Mouse (Mus musculus) megakaryocyte, embryonic 14.5 days (primary cell): Measurements from ENCODE around the gene Colq.

Experiments
- FLI1 ChIP-seq: IDR thresholded peaks from 2 replicates; pipeline ENCODE4 v1.6.1; 2012; ENCODE audit warnings: low read length, inconsistent platforms, mixed read lengths
- GATA1 ChIP-seq: IDR thresholded peaks from 3 replicates; pipeline ENCODE4 v1.6.1; 2012; ENCODE audit warnings: mixed read lengths, low read length, inconsistent platforms, borderline replicate concordance

- no peak for TF ChIP-seq GATA1
- no peak for TF ChIP-seq FLI1
Observed at GRCm38 (mm10) chr14:31591243-31591642, at the start of gene Colq.
